Mouse (Mus musculus) liver, postnatal 0 days (tissue): Measurements from ENCODE around the gene Rdh7. TPM values are rescaled to one million over a fixed set of nuclear protein-coding genes. Genes with fewer than 3 reads are reported as not detected.
"Not testable (repeated sequence)": the region's sequence is repeated elsewhere in the genome, so short reads cannot be mapped to it uniquely, and the experiment has no call there.

Experiments
- ATAC-seq: fragments of 200-750 bp; cut with Nextera tagmentation; 2 replicates; pipeline ENCODE4 v1.8.0; 2017; ENCODE audit warnings: mild to moderate bottlenecking, moderate library complexity
- DNase-seq: peaks from one replicate; pipeline ENCODE4 v3.0.0-alpha.2; 2016
- H3K27ac ChIP-seq: fragments of 300-500 bp; sonication (generic); 2 replicates; pipeline ENCODE4 v1.5.1; 2014; ENCODE audit warnings: antibody characterized with exemption, moderate library complexity, mild to moderate bottlenecking, low read depth
- H3K27me3 ChIP-seq: fragments of 300-500 bp; sonication (generic); 2 replicates; pipeline ENCODE4 v1.6.1; 2014; ENCODE audit warnings: low read length, control low read depth, mixed read lengths; ENCODE audit not compliant: insufficient read depth
- H3K36me3 ChIP-seq: fragments of 300-500 bp; sonication (generic); replicated peaks from 2 replicates; pipeline ENCODE4 v1.6.1; 2014; ENCODE audit warnings: mild to moderate bottlenecking, control low read depth, low read length, moderate library complexity, mixed read lengths; ENCODE audit not compliant: insufficient read depth
- H3K4me1 ChIP-seq: fragments of 300-500 bp; sonication (generic); 2 replicates; pipeline ENCODE4 v1.6.1; 2014; ENCODE audit warnings: antibody characterized with exemption, mild to moderate bottlenecking, control low read depth; ENCODE audit not compliant: insufficient read depth
- H3K4me2 ChIP-seq: fragments of 300-500 bp; sonication (generic); 2 replicates; pipeline ENCODE4 v1.6.1; 2014; ENCODE audit warnings: low read depth, mild to moderate bottlenecking, low read length, moderate library complexity, mixed read lengths
- H3K4me3 ChIP-seq: fragments of 300-500 bp; sonication (generic); 2 replicates; pipeline ENCODE4 v1.5.1; 2014; ENCODE audit warnings: low read depth, low read length
- H3K9ac ChIP-seq: fragments of 300-500 bp; sonication (generic); replicated peaks from 2 replicates; pipeline ENCODE4 v1.6.1; 2014; ENCODE audit warnings: mild to moderate bottlenecking, moderate library complexity
- H3K9me3 ChIP-seq: fragments of 300-500 bp; sonication (generic); 2 replicates; pipeline ENCODE4 v1.6.1; 2016; ENCODE audit warnings: mild to moderate bottlenecking, control low read depth, low read length, mixed read lengths
- CTCF ChIP-seq: sonication (generic); IDR thresholded peaks from 2 replicates; pipeline ENCODE4 v1.5.1; 2016; ENCODE audit warnings: antibody characterized with exemption, low read depth
- EP300 ChIP-seq: IDR thresholded peaks from 2 replicates; pipeline ENCODE4 v1.6.1; 2016; ENCODE audit warnings: antibody characterized with exemption, low read depth, mild to moderate bottlenecking
- WGBS: fragments of 180-500 bp; shearing (Covaris S2); extraction: QIAGEN DNeasy Blood & Tissue Kit; methylation state at CpG from one replicate; pipeline ENCODE4 v1.1.7; 2014; ENCODE audit not compliant: insufficient replicate concordance; 5-methylcytosine and 5-hydroxymethylcytosine counted together
- polyA plus RNA-seq: library from polyadenylated mRNA; unstranded; fragments of >200 nt; fragmentation: Nextera tagmentation; extraction: Ambion mirVana; gene quantifications from 2 replicates; pipeline ENCODE4 v1.2.1, GENCODE M21; 2015

The Rdh7 gene
- polyA plus RNA-seq, 1 experiment from 2014 or later: 356 TPM

- Histone ChIP-seq H3K4me2 (no peak overlapping the region), H3K27ac (no peak overlapping the region), H3K4me1 (no peaks in the 10 kb centered on the region), H3K36me3 (no peaks in the 10 kb centered on the region), H3K27me3 (no peaks in the 10 kb centered on the region), H3K4me3 (no peak overlapping the region), H3K9ac (no peak overlapping the region), H3K9me3 (no peaks in the 10 kb centered on the region)
- ATAC-seq (no peak), DNase-seq (no peak)
- TF ChIP-seq EP300 (no peak), CTCF (no peak)
- WGBS: 72% methylated on average over 7 of the region's 7 CpGs
Observed at GRCm38 (mm10) chr10:127924597-127925378, 36.2 kb upstream of the Rdh7 start.

DNA sequence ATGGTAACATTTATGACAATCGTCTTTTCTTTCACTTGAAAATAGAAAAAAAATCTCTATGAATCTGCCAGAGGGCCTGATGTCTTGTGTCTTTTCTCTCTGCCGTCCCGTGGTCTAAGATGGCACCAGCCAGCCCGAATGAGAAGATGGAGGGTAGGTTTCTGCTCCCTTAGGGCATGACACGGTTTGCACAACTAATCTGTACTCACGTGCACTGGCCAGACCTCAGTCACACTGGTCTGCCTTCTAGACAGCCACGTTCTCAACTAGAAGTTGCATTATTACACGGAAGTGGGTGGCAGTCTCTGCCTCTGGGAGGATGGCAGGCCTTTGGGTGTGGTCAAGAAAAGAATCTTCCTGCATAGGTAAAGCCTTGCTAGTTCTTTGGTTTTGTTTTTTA lies 34.4 kb upstream of the Rdh7 start:
- no peak for TF ChIP-seq EP300
- TF ChIP-seq CTCF: no peak
- Histone ChIP-seq H3K4me1 (no peaks in the 10 kb centered on the region), H3K9me3 (no peaks in the 10 kb centered on the region), H3K27ac (no peak overlapping the region), H3K9ac (no peak overlapping the region), H3K27me3 (no peaks in the 10 kb centered on the region), H3K4me3 (no peak overlapping the region), H3K4me2 (no peak overlapping the region), H3K36me3 (no peaks in the 10 kb centered on the region)
- no peak for DNase-seq
- no peak for ATAC-seq
- 75% methylated on average over 8 of the region's 8 CpGs for WGBS

DNA sequence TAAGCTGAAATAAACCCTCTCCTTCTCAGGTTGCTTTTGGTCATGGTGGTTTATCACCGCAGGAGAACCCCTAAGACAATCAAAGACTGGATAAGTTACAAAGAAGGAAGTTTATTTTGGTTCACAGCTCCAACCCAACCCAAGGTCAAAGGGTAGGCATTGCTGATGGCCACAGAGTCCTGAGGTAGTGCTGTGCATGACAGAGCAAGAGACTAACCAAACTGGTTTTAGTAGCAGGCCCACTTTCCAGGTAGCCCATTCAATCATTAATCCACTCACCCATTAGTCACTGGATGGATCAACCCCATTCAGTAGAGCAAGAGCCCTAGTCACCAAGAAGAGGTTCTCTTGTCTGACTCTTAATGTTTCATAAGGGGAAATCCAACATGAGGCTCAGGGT lies 33.6 kb upstream of the Rdh7 start:
- Histone ChIP-seq H3K27me3 (no peaks in the 10 kb centered on the region), H3K9me3 (no peaks in the 10 kb centered on the region), H3K36me3 (no peaks in the 10 kb centered on the region), H3K4me2 (no peak overlapping the region), H3K27ac (no peak overlapping the region), H3K4me1 (no peaks in the 10 kb centered on the region), H3K4me3 (no peak overlapping the region), H3K9ac (no peak overlapping the region)
- TF ChIP-seq EP300 (no peak), CTCF (no peak)
- DNase-seq (no peak), ATAC-seq (no peak)
- WGBS: 58% methylated on average over 1 of the region's 1 CpGs

DNA sequence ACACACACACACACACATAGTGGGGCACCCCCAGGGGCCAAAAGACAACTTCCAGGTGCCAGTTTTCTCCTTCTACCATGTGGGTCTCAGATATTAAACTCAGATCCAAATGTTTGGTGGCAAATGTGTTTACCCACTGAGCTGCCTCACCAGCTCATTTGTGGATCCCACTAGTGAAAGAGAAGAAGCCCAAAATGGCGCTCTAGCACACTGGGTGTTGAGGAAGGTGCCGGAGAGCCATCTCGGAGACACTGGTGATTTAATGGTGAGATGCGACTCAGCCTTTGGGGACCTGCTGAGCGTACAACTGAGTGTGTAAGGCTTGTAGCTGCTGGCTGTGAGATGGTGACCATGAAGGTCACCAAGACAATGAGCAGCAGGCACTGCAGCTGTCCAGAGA lies 29.0 kb upstream of the Rdh7 start:
- H3K9me3 ChIP-seq: no peaks in the 10 kb centered on the region
- ATAC-seq: no peak
- WGBS: 82% methylated on average over 5 of the region's 5 CpGs

GRCm38 (mm10) chr10:127917183-127917582 lies 28.6 kb upstream of the Rdh7 start:
- H3K4me1 ChIP-seq, H3K9me3 ChIP-seq, H3K4me3 ChIP-seq, H3K27me3 ChIP-seq, H3K36me3 ChIP-seq, H3K4me2 ChIP-seq, H3K9ac ChIP-seq, H3K27ac ChIP-seq, DNase-seq, ATAC-seq: not testable (repeated sequence)
- 72% methylated on average over 3 of the region's 3 CpGs for WGBS

More for the DNA sequence above, 29.0 kb upstream of the Rdh7 start:
- no peak overlapping the region for H3K4me2 ChIP-seq
- no peak overlapping the region for H3K4me3 ChIP-seq
- no peak for DNase-seq
- TF ChIP-seq CTCF (no peak), EP300 (no peak)
- H3K27ac ChIP-seq: no peak overlapping the region
- no peak overlapping the region for H3K9ac ChIP-seq
- no peaks in the 10 kb centered on the region for H3K36me3 ChIP-seq
- no peaks in the 10 kb centered on the region for H3K27me3 ChIP-seq
- H3K4me1 ChIP-seq: no peaks in the 10 kb centered on the region

GRCm38 (mm10) chr10:127915578-127915977 lies 27.0 kb upstream of the Rdh7 start:
- TF ChIP-seq CTCF: no peak
- no peak for TF ChIP-seq EP300
- H3K27me3 ChIP-seq: no peaks in the 10 kb centered on the region
- H3K36me3 ChIP-seq: no peaks in the 10 kb centered on the region
- H3K4me1 ChIP-seq: no peaks in the 10 kb centered on the region
- ATAC-seq (no peak), DNase-seq (no peak)
- H3K4me3 ChIP-seq: no peak overlapping the region
- no peak overlapping the region for H3K9ac ChIP-seq
- H3K9me3 ChIP-seq: no peaks in the 10 kb centered on the region
- H3K4me2 ChIP-seq: no peak overlapping the region
- H3K27ac ChIP-seq: no peak overlapping the region
- 84% methylated on average over 1 of the region's 1 CpGs for WGBS

DNA sequence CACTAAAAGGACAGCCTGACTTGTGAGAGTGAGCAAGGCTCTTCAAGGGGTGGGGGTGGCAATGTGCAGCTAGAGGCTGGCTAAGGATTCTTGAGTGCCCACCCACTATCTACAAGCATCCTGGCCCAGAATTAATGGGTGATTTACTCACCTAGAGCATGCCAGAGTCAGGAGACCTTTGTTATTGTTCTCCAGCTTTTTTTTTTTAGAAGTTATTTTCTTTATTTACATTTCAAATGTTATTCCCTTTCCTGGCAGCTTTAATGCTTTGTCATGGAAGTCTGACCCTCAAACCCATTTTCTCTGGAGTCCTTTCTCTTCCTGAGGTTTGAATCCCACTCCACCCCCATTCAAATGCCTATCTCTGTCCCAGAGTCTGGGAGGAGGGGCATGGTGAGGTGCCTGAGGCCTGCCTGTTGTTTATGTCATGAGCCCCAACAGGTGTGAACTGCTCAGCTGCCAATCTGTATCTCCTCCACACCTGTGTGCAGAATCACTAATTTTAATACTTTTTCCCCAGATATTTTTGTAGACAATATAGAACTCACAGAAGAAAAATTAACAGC lies 18.9 kb upstream of the Rdh7 start:
- H3K9ac ChIP-seq: no peak overlapping the region
- no peak for ATAC-seq
- no peaks in the 10 kb centered on the region for H3K27me3 ChIP-seq
- no peaks in the 10 kb centered on the region for H3K9me3 ChIP-seq
- peaks cover 5% of the 10 kb centered on the region for H3K4me1 ChIP-seq
- no peak overlapping the region for H3K4me3 ChIP-seq
- no peak overlapping the region for H3K27ac ChIP-seq
- TF ChIP-seq CTCF (no peak), EP300 (no peak)
- no peaks in the 10 kb centered on the region for H3K36me3 ChIP-seq
- no peak overlapping the region for H3K4me2 ChIP-seq
- DNase-seq: no peak
